ENCODE assay signal across 20 mouse cellular contexts in genomic region chr15:9794131-9794530, GRCm38 (mm10). TPM values are rescaled to one million over a fixed set of nuclear protein-coding genes. Genes with fewer than 3 reads are reported as not detected.
A peak's percentile ranks its signal among the peaks of the same experiment; 100 is the strongest.
DNase-seq lines count a peak whose midpoint lies in the region; ATAC-seq lines count a peak whose summit lies in the region.
"Had no signal": no experiment of that assay in that cellular context is flagged by ENCODE, and none has a peak within 500 bp of the region (broad histone marks: within the 10 kb centered on the region; RNA-seq: fewer than 3 reads in every experiment).

No protein-coding gene starts in this region.

- peak; percentile 82 for DNase-seq in fat pad, adult 2 months (ENCODE audit: extremely low read depth, low read depth, low spot score)
- DNase-seq in gonadal fat pad, adult 2 months (ENCODE audit: low read depth): peak; percentile 91
- DNase-seq: adrenal gland, adult 2 months; adrenal gland, adult 8-10 months; adrenal gland, postnatal 10 days; adrenal gland, postnatal 14 days; adrenal gland, postnatal 25 days; adrenal gland, postnatal 36 days; B cell, adult 2 months; cerebellum, adult 11 months; cerebellum, adult 11-12 months; cerebellum, adult 18-20 months had no signal

- H3K4me3 ChIP-seq in neural tube, embryonic 15.5 days (replicated peaks): no peak overlapping the region
- H3K4me3 ChIP-seq in hindbrain, embryonic 13.5 days: no peak overlapping the region

- WGBS in neural tube, embryonic 15.5 days: 93% methylated on average over 3 of the region's 3 CpGs
- 89% methylated on average over 3 of the region's 3 CpGs for WGBS in hindbrain, embryonic 13.5 days

- H3K9ac ChIP-seq in neural tube, embryonic 15.5 days (replicated peaks): no peak overlapping the region
- no peak overlapping the region for H3K9ac ChIP-seq in hindbrain, embryonic 13.5 days

- H3K9me3 ChIP-seq in neural tube, embryonic 15.5 days (replicated peaks): no peaks in the 10 kb centered on the region
- no peaks in the 10 kb centered on the region for H3K9me3 ChIP-seq in hindbrain, embryonic 13.5 days
- H3K9me3 ChIP-seq: G1E had no signal

- no peak overlapping the region for H3K4me2 ChIP-seq in neural tube, embryonic 15.5 days
- no peak overlapping the region for H3K4me2 ChIP-seq in hindbrain, embryonic 13.5 days

- H3K27me3 ChIP-seq in neural tube, embryonic 15.5 days (replicated peaks): no peaks in the 10 kb centered on the region
- H3K27me3 ChIP-seq in hindbrain, embryonic 13.5 days: no peaks in the 10 kb centered on the region
- H3K27me3 ChIP-seq: CH12.LX had no signal

- ATAC-seq in neural tube, embryonic 15.5 days (ENCODE audit: low FRiP score): no peak
- no peak for ATAC-seq in hindbrain, embryonic 13.5 days (ENCODE audit: low FRiP score)
- ATAC-seq: activated CD4-positive, CD25-positive, alpha-beta regulatory T cell, adult 4 months; CD4-positive, CD25-positive, alpha-beta regulatory T cell, adult 4 months; Patski had no signal

- no peaks in the 10 kb centered on the region for H3K4me1 ChIP-seq in neural tube, embryonic 15.5 days
- no peaks in the 10 kb centered on the region for H3K4me1 ChIP-seq in hindbrain, embryonic 13.5 days (replicated peaks)

- H3K36me3 ChIP-seq in neural tube, embryonic 15.5 days: no peaks in the 10 kb centered on the region
- no peaks in the 10 kb centered on the region for H3K36me3 ChIP-seq in hindbrain, embryonic 13.5 days
- H3K36me3 ChIP-seq: G1E had no signal

- no peak overlapping the region for H3K27ac ChIP-seq in neural tube, embryonic 15.5 days (replicated peaks)
- H3K27ac ChIP-seq in hindbrain, embryonic 13.5 days: no peak overlapping the region

RNA-seq across cellular contexts. Expression of gene Spef2, which starts 45.5 kb away (rescaled TPM):
- polyA plus RNA-seq in gonadal fat pad, adult 2 months (2012; rRNA removed): 0.27 and 0.38 TPM in 2 replicates
- 1.0 and 1.3 TPM in 2 replicates for polyA plus RNA-seq in neural tube, embryonic 15.5 days (2015; fragmentation: Nextera tagmentation; extraction: Ambion mirVana)
- 1.8 and 2.8 TPM in 2 replicates for polyA plus RNA-seq in hindbrain, embryonic 13.5 days (2015; fragmentation: Nextera tagmentation; extraction: Ambion mirVana)
- polyA plus RNA-seq: C2C12, G1E had no signal
